Mouse (Mus musculus): ENCODE measurements at regions not wholly inside any gene's neighbourhood (a gene's known extent, or its start where the extent isn't known, plus 50 kb on each side); places are given as distances from the start of the nearest gene placed in this dataset.
A peak's percentile ranks its signal among the peaks of the same experiment; 100 is the strongest.

DNA sequence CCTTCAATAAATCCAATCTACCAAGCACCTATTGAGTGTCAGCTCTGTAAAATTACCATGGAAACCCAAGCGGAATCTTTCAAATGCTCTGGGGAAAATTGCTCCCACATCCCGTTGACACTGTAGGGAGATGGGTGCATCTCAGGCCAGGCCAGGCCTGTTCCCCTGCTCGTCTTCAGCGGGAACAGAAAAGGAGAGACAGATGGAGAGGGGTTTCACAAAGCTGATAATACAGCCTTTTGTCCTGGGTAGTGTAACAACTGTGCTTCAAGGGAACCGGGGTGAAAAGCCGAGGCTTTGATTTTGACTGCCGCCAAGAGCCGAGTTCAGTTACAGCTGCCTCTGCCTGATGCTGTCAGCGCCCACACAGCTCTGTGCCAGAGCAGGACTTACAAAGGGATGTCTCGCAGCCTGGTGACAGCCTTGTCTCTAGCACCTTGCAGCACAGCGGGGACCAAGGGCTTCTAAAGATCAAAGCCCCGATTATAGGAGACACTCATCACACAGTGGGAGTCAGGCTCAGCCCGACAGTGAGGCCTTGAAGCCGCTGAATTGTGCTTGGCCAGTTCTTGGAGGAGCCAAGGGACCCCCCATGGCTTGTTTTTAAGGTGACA, 122.6 kb upstream of the Fstl4 start:
- 4% methylated on average over 14 of the region's 14 CpGs for WGBS
- Histone ChIP-seq H3K27ac (no peak overlapping the region), H3K36me3 (no peaks in the 10 kb centered on the region), H3K4me2 (replicated peaks) (no peak overlapping the region), H3K9ac (no peak overlapping the region), H3K4me1 (peaks cover 10% of the 10 kb centered on the region; the same call in 1 of the 2 replicates), H3K9me3 (no peaks in the 10 kb centered on the region), H3K4me3 (no peak overlapping the region), H3K27me3 (replicated peaks) (0 out of 2 replicates have a peak, but pooled peaks cover 3% of the 10 kb centered on the region)
- ATAC-seq (ENCODE audit: low FRiP score, low read depth) = no peak

GRCm38 (mm10) chr11:52644081-52644768, 120.2 kb upstream of the Fstl4 start:
- no peak overlapping the region for H3K27ac ChIP-seq
- H3K4me1 ChIP-seq = peaks cover 22% of the 10 kb centered on the region
- H3K4me3 ChIP-seq = no peak overlapping the region
- H3K9me3 ChIP-seq = no peaks in the 10 kb centered on the region
- no peaks in the 10 kb centered on the region for H3K36me3 ChIP-seq
- WGBS = 24% methylated on average over 6 of the region's 6 CpGs
- H3K9ac ChIP-seq = no peak overlapping the region
- H3K27me3 ChIP-seq (replicated peaks) = 0 out of 2 replicates have a peak, but pooled peaks cover 3% of the 10 kb centered on the region
- ATAC-seq (ENCODE audit: low FRiP score, low read depth) = no peak
- no peak overlapping the region for H3K4me2 ChIP-seq (replicated peaks)

DNA sequence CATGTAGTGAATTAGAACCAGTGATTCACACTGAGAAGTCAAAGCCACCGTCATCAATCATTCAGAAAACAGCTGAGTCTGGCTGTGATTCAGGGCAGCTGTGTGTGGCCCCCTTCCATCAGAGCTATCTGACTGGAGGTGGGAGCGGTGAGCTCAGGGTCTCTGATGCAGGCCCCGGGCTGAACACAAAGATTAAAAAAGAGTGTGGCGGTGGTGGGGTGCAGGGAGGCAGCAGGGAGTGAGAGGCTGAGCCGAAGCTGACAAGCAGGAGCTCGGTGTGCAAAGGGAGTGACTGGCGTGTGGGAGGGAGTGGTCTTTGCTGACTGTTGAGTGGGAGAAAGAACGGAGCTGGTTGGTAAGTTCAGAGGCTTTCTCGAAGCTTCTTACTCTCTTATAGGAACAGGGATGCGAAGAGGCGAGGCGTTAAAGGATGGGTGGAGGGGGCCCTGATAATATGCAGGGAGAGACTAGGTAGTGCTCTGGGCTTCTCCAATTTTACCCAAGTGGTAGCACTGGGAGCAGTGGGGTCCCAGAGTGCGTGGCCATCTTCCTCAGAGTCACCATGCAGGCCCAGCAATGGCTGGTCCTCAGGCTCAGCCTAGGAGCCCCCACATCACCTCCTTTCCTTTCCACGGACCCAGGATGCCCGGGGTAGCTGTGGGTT, 116.1 kb upstream of the Fstl4 start:
- Histone ChIP-seq H3K9me3 (no peaks in the 10 kb centered on the region), H3K4me1 (peaks cover 21% of the 10 kb centered on the region), H3K9ac (no peak overlapping the region), H3K27ac (no peak overlapping the region), H3K27me3 (replicated peaks) (no peaks in the 10 kb centered on the region), H3K36me3 (no peaks in the 10 kb centered on the region), H3K4me2 (replicated peaks) (no peak overlapping the region), H3K4me3 (no peak overlapping the region)
- WGBS = 40% methylated on average over 15 of the region's 15 CpGs
- 0 out of 2 replicates have a peak, but pooled peaks have one; percentile 33 for ATAC-seq (ENCODE audit: low FRiP score, low read depth)

DNA sequence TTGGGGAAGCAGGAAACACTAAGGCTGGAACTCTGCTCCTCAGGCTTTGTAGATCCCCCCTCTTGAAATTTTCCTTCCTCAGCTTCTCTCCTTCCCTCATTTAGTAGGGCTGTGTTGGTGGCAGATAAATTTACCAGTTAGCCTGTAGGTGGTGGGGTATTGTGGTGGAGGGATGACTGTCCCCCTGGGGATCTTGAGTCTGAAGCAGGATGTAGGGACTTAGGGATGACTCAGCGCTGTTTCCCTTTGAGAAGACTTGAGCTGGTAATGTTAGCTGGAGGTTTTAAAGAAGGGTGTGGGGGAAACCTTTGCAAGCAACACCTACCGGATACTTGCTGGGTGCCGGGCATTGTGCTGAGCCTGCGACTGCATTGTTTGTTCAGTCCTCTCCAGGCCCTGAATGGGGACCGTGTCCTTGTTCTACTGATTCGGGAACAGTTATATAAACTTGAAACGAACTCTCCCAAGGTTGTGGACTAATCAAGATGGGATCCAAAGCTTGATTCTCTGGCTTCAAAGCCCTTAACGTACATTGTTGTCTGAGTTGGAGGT, 115.5 kb upstream of the Fstl4 start:
- Histone ChIP-seq H3K9ac (no peak overlapping the region), H3K4me1 (peaks cover 21% of the 10 kb centered on the region), H3K27me3 (replicated peaks) (no peaks in the 10 kb centered on the region), H3K9me3 (no peaks in the 10 kb centered on the region), H3K4me3 (no peak overlapping the region), H3K36me3 (no peaks in the 10 kb centered on the region), H3K27ac (no peak overlapping the region), H3K4me2 (replicated peaks) (no peak overlapping the region)
- ATAC-seq (ENCODE audit: low FRiP score, low read depth) = no peak
- 88% methylated on average over 8 of the region's 8 CpGs for WGBS

GRCm38 (mm10) chr11:52654640-52655039, 109.8 kb upstream of the Fstl4 start:
- no peak for ATAC-seq (ENCODE audit: low FRiP score, low read depth)
- WGBS = 82% methylated on average over 7 of the region's 7 CpGs
- Histone ChIP-seq H3K4me3 (no peak overlapping the region), H3K4me1 (peaks cover 2% of the 10 kb centered on the region; the same call in 1 of the 2 replicates), H3K9me3 (no peaks in the 10 kb centered on the region), H3K27ac (no peak overlapping the region), H3K27me3 (replicated peaks) (no peaks in the 10 kb centered on the region), H3K9ac (no peak overlapping the region), H3K4me2 (replicated peaks) (no peak overlapping the region), H3K36me3 (no peaks in the 10 kb centered on the region)

DNA sequence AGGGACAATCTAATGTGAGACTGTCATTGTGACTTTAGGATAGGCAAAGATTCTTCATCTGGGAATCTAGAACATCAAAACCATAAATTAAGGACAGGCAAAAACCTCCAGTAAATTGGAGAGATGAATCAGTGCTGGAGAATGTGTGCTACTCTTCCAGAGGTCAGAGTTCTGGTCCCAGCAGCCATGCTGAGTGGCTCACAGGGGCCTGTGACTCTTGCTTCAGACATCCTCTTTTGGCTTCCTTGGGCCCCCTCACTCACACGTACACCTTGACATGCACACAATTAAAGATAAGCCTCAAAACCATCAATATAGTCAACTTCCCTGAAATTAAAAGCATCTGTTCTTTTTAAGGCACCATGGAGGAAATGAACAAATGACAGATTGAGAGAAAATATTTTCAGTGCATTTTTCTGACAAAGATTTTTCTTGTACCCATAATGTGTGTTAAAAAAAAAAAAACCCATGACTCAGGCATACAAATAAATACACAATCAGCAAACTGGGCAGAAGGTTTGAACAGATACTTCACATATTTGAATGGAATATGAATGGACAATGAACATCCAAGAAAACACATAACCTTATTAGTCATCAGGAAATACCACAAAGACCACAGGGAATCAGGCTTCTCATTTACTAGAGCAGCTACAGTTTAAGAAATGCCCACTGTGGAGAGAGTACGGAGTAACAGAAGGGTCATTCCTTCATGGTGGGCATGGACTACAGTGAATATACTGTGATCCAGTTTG, 108.5 kb upstream of the Fstl4 start:
- Histone ChIP-seq H3K9me3 (no peaks in the 10 kb centered on the region), H3K9ac (no peak overlapping the region), H3K4me1 (no peaks in the 10 kb centered on the region), H3K4me2 (replicated peaks) (no peak overlapping the region), H3K4me3 (no peak overlapping the region), H3K27me3 (replicated peaks) (no peaks in the 10 kb centered on the region), H3K27ac (no peak overlapping the region), H3K36me3 (no peaks in the 10 kb centered on the region)
- 82% methylated on average over 2 of the region's 2 CpGs for WGBS
- no peak for ATAC-seq (ENCODE audit: low FRiP score, low read depth)

GRCm38 (mm10) chr11:52661234-52661633, 103.2 kb upstream of the Fstl4 start:
- no peak overlapping the region for H3K4me2 ChIP-seq (replicated peaks)
- no peak overlapping the region for H3K4me3 ChIP-seq
- H3K4me1 ChIP-seq = no peaks in the 10 kb centered on the region
- no peak for ATAC-seq (ENCODE audit: low FRiP score, low read depth)
- no peak overlapping the region for H3K9ac ChIP-seq
- no peaks in the 10 kb centered on the region for H3K9me3 ChIP-seq
- H3K36me3 ChIP-seq = no peaks in the 10 kb centered on the region
- no peaks in the 10 kb centered on the region for H3K27me3 ChIP-seq (replicated peaks)
- WGBS = 63% methylated on average over 12 of the region's 12 CpGs
- no peak overlapping the region for H3K27ac ChIP-seq

DNA sequence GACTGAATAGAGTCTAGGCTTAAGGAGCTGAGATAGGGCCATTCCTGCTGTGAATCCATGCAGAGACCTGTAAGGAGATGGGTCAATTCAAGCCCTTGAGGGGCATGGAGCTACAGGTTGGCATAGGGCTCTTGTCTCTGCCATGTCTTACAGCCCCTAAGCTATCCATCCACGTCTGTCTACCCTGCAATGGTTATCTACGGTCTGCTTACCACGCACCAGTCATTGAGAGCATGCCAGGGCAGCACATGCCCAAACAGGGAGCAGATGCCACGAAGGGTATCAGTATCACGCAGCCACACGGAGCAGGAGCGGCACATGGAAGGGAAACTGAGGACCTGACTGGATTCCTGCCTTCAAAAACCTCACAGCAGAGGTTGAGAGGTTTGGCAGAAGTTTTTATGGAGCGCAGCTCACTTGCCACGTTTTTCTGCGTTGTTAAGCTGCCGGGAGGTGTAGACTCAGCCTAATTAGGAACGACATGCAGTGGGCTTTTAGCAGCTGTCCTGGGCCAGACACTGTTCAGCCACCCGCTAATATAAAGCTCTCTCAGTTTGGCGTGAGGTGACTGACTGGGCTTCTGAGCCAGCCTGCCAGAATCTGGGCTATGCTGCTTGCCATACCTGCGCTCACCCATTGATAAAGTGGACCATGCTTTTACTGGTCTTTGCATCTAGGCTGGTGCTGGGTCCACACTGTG, 102.4 kb upstream of the Fstl4 start:
- H3K4me1 ChIP-seq = no peaks in the 10 kb centered on the region
- ATAC-seq (ENCODE audit: low FRiP score, low read depth) = no peak
- no peak overlapping the region for H3K27ac ChIP-seq
- no peak overlapping the region for H3K4me2 ChIP-seq (replicated peaks)
- no peak overlapping the region for H3K9ac ChIP-seq
- no peaks in the 10 kb centered on the region for H3K9me3 ChIP-seq
- WGBS = 75% methylated on average over 15 of the region's 15 CpGs
- no peak overlapping the region for H3K4me3 ChIP-seq
- no peaks in the 10 kb centered on the region for H3K27me3 ChIP-seq (replicated peaks)
- H3K36me3 ChIP-seq = no peaks in the 10 kb centered on the region

DNA sequence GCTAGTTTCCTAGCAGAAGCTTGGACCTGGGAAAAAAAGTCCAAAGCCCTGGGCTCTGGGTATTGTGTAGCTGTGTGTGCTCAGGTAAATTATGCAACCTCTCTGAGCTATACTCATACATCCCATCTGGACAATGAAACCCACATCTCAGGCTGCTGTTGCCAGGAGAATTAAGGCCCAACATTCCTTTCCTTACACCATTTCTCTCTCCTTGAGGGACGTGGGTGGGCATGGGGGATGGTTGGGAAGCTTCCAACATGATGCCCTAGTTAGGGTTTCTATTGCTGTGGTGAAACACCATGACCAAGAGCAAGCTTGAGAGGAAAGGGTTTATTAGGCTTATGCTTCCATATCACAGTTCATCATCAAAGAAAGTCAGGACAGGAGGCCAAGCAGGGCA, 99.1 kb upstream of the Fstl4 start:
- Histone ChIP-seq H3K9ac (no peak overlapping the region), H3K4me2 (replicated peaks) (no peak overlapping the region), H3K4me3 (no peak overlapping the region), H3K27ac (no peak overlapping the region), H3K36me3 (no peaks in the 10 kb centered on the region), H3K4me1 (no peaks in the 10 kb centered on the region), H3K27me3 (replicated peaks) (no peaks in the 10 kb centered on the region), H3K9me3 (0 out of 2 replicates have a peak, but pooled peaks cover 5% of the 10 kb centered on the region)
- 57% methylated on average over 1 of the region's 1 CpGs for WGBS
- no peak for ATAC-seq (ENCODE audit: low FRiP score, low read depth)

- H3K9me3 ChIP-seq = no peaks in the 10 kb centered on the region
- H3K4me2 ChIP-seq (replicated peaks) = no peak overlapping the region
- no peaks in the 10 kb centered on the region for H3K36me3 ChIP-seq
- no peak overlapping the region for H3K4me3 ChIP-seq
- no peak overlapping the region for H3K27ac ChIP-seq
- H3K4me1 ChIP-seq = no peaks in the 10 kb centered on the region
- 52% methylated on average over 6 of the region's 6 CpGs for WGBS
- no peaks in the 10 kb centered on the region for H3K27me3 ChIP-seq (replicated peaks)
- ATAC-seq (ENCODE audit: low FRiP score, low read depth) = no peak
- H3K9ac ChIP-seq = no peak overlapping the region
Measured at GRCm38 (mm10) chr11:52675022-52675421, 89.4 kb upstream of the Fstl4 start.

DNA sequence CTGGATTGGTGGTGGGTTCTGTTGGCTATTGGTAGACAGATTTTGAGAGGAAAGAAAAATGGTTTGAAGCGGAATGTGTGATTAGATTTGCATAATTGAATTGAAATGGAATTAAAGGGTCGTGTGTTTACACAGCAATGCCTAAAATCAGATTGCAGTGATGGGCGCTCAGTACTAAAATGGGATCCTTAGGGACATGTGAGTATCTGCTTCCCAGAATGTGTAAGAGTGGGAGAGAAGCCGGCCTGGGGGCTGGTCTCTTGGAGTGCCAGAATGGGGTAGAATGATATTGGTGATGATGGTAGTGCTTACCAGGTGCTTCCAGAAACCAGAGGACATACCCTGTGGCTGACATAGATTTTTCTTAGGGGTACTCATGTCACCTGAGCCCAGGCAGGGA, 86.2 kb upstream of the Fstl4 start:
- WGBS = 84% methylated on average over 4 of the region's 4 CpGs
- H3K4me3 ChIP-seq = no peak overlapping the region
- H3K9me3 ChIP-seq = no peaks in the 10 kb centered on the region
- no peaks in the 10 kb centered on the region for H3K4me1 ChIP-seq
- no peak overlapping the region for H3K9ac ChIP-seq
- no peak overlapping the region for H3K27ac ChIP-seq
- no peak overlapping the region for H3K4me2 ChIP-seq (replicated peaks)
- no peaks in the 10 kb centered on the region for H3K27me3 ChIP-seq (replicated peaks)
- no peaks in the 10 kb centered on the region for H3K36me3 ChIP-seq
- no peak for ATAC-seq (ENCODE audit: low FRiP score, low read depth)

Measured in neural tube, embryonic 12.5 days (tissue).